In the genomic region with DNA sequence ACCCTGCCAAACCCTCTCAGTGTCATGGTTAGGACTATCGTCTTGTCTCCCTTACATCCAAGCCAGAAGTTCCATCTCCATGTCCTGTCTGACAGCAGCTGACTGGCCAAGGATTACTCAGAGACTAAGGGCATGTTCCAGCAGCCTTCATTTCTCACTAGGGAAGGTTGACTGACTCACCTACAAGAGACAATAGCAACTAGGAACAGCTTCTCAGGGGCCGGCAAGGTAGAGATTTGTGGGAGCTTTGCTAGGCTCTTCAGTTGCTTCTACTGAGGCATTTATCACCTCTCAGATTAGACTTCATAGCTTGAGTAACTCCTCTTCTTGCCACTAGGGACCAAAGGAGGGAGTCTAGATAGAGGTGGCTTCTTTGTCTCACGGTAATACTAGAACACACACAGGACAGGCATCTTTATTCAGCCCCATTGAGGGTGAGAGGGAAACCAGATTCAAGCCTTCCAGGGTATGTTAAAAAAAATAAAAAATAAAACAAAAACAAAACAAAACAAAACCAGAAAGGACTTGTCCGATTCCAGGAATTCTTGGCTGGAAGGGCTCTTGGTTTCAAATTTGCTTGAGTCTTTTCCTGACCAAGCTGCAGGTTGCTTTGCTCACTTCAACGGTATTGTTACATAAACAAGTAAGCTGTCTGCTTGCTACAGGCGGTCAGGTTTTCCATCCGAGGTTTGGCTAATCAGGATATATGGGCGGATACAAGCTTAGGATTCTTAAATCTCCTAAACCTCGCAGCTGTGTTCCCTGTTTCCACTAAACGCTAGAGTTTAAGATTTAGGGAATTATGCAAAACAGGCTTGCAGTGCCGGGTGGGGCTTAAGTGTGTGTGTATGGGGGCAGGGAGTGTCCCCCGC, we compare ENCODE assay signal across 8 mouse cellular contexts. TPM values are rescaled to one million over a fixed set of nuclear protein-coding genes. Genes with fewer than 3 reads are reported as not detected.
DNase-seq lines count a peak whose midpoint lies in the region; ATAC-seq and TF ChIP-seq lines count a peak whose summit lies in the region.

No protein-coding gene starts in this region.

- 21% methylated on average over 12 of the region's 12 CpGs for WGBS in hindbrain, embryonic 15.5 days
- WGBS in liver, postnatal 0 days (ENCODE audit: insufficient replicate concordance): 21% methylated on average over 12 of the region's 12 CpGs
- 18% methylated on average over 12 of the region's 12 CpGs for WGBS in stomach, postnatal 0 days

- H3K4me2 ChIP-seq in hindbrain, embryonic 15.5 days: peak overlapping the region; percentile 96
- peak overlapping the region; percentile 92 for H3K4me2 ChIP-seq in liver, postnatal 0 days (ENCODE audit: low read depth, low read length)
- peak overlapping the region; percentile 44 for H3K4me2 ChIP-seq in stomach, postnatal 0 days (replicated peaks; ENCODE audit: low read depth)

- no peak for ATAC-seq in hindbrain, embryonic 15.5 days (ENCODE audit: low FRiP score, low read depth)
- no peak; the same call in 1 of the 2 replicates for ATAC-seq in liver, postnatal 0 days
- peak; percentile 6; the same call in 1 of the 2 replicates for ATAC-seq in stomach, postnatal 0 days (ENCODE audit: low FRiP score, low TSS enrichment)

- DNase-seq in layer of hippocampus, adult 2 months (ENCODE audit: low spot score in 2 of 2): no peak
- DNase-seq in layer of hippocampus, postnatal 36 days: no peak
- no peak for DNase-seq in liver, postnatal 0 days
- DNase-seq in stomach, postnatal 0 days (ENCODE audit: low spot score): no peak
- no peak for DNase-seq in cerebellum, postnatal 4 days (ENCODE audit: low spot score in 2 of 2)
- no peak for DNase-seq in right cerebral cortex, adult 2 months (ENCODE audit: low spot score in 2 of 2)

- peaks cover 3% of the 10 kb centered on the region; the same call in 1 of the 2 replicates for H3K4me1 ChIP-seq in cortical plate, adult 2 months (ENCODE audit: control insufficient read depth, insufficient read depth, low read length)
- H3K4me1 ChIP-seq in hindbrain, embryonic 15.5 days (replicated peaks): peaks cover 44% of the 10 kb centered on the region
- H3K4me1 ChIP-seq in liver, postnatal 0 days (ENCODE audit: insufficient read depth): peaks cover 33% of the 10 kb centered on the region
- H3K4me1 ChIP-seq in stomach, postnatal 0 days (replicated peaks; ENCODE audit: control insufficient read depth, insufficient read depth): peaks cover 8% of the 10 kb centered on the region; the same call in 1 of the 2 replicates

- peak overlapping the region; percentile 93 for H3K27ac ChIP-seq in layer of hippocampus, adult 2 months
- no peak overlapping the region for H3K27ac ChIP-seq in cortical plate, adult 2 months (ENCODE audit: insufficient read depth, low read length)
- H3K27ac ChIP-seq in hindbrain, embryonic 15.5 days (replicated peaks): peak overlapping the region; percentile 57
- peak overlapping the region; percentile 61 for H3K27ac ChIP-seq in liver, postnatal 0 days (ENCODE audit: low read depth)
- peak overlapping the region; percentile 75 for H3K27ac ChIP-seq in stomach, postnatal 0 days (replicated peaks)

- H3K9me3 ChIP-seq in hindbrain, embryonic 15.5 days: no peaks in the 10 kb centered on the region
- H3K9me3 ChIP-seq in liver, postnatal 0 days (ENCODE audit: low read length): no peaks in the 10 kb centered on the region
- H3K9me3 ChIP-seq in stomach, postnatal 0 days (ENCODE audit: control insufficient read depth, low read length): no peaks in the 10 kb centered on the region

- peaks cover 20% of the 10 kb centered on the region for H3K27me3 ChIP-seq in hindbrain, embryonic 15.5 days
- H3K27me3 ChIP-seq in liver, postnatal 0 days (ENCODE audit: insufficient read depth, low read length): peaks cover 39% of the 10 kb centered on the region
- H3K27me3 ChIP-seq in stomach, postnatal 0 days (ENCODE audit: control insufficient read depth, insufficient read depth, low read length): no peaks in the 10 kb centered on the region

- TF ChIP-seq CTCF in layer of hippocampus, adult 2 months (conservative IDR thresholded peaks at IDR 0.05): peak; percentile 72
- peak; percentile 20; the same call in 1 of the 2 replicates for TF ChIP-seq CTCF in cortical plate, adult 2 months (IDR thresholded peaks at IDR 0.05; ENCODE audit: extremely low read depth, insufficient read depth, low read length)
- peak; percentile 46 for TF ChIP-seq CTCF in liver, postnatal 0 days (IDR thresholded peaks at IDR 0.05; ENCODE audit: low read depth)
- TF ChIP-seq CTCF in stomach, postnatal 0 days (IDR thresholded peaks at IDR 0.05; ENCODE audit: low read depth): peak; percentile 65

- peak overlapping the region; percentile 76; the same call in 1 of the 2 replicates for H3K4me3 ChIP-seq in layer of hippocampus, adult 2 months
- H3K4me3 ChIP-seq in cortical plate, adult 2 months (ENCODE audit: insufficient read depth, low read length): peak overlapping the region; percentile 17
- no peak overlapping the region for H3K4me3 ChIP-seq in hindbrain, embryonic 15.5 days
- H3K4me3 ChIP-seq in liver, postnatal 0 days (ENCODE audit: low read depth, low read length): 0 out of 2 replicates have a peak overlapping the region, but pooled peaks have one; percentile 9
- H3K4me3 ChIP-seq in stomach, postnatal 0 days (ENCODE audit: low read depth, low read length): peak overlapping the region; percentile 12; the same call in 1 of the 2 replicates

- TF ChIP-seq POLR2A in cortical plate, adult 2 months (IDR thresholded peaks at IDR 0.05; ENCODE audit: extremely low read depth, insufficient read depth, low read length): no peak

- no peak for TF ChIP-seq EP300 in liver, postnatal 0 days (IDR thresholded peaks at IDR 0.05; ENCODE audit: low read depth)
- TF ChIP-seq EP300 in stomach, postnatal 0 days (optimal IDR thresholded peaks at IDR 0.05): no peak

- H3K36me3 ChIP-seq in hindbrain, embryonic 15.5 days: no peaks in the 10 kb centered on the region
- peaks cover 3% of the 10 kb centered on the region; the same call in 1 of the 2 replicates for H3K36me3 ChIP-seq in liver, postnatal 0 days (replicated peaks; ENCODE audit: insufficient read depth, low read length)
- H3K36me3 ChIP-seq in stomach, postnatal 0 days (ENCODE audit: control insufficient read depth, insufficient read depth, low read length): no peaks in the 10 kb centered on the region; the same call in 1 of the 2 replicates

- no peak overlapping the region for H3K9ac ChIP-seq in hindbrain, embryonic 15.5 days
- no peak overlapping the region; the same call in 1 of the 2 replicates for H3K9ac ChIP-seq in liver, postnatal 0 days (replicated peaks)
- no peak overlapping the region for H3K9ac ChIP-seq in stomach, postnatal 0 days (ENCODE audit: low read length)

RNA-seq across cellular contexts. Expression of a gene that starts 1.3 kb away (rescaled TPM):
- total RNA-seq in layer of hippocampus, adult 2 months (2021): 10 to 100 TPM; 26.3 to 28.3 TPM
- 10 to 100 TPM; 24.2 to 25.2 TPM for total RNA-seq in layer of hippocampus, postnatal 36 days (2021)
- polyA plus RNA-seq in cortical plate, adult 2 months (2012; rRNA removed): 8.0 and 8.1 TPM in 2 replicates
- polyA plus RNA-seq in hindbrain, embryonic 15.5 days (2015; fragmentation: Nextera tagmentation; extraction: Ambion mirVana): 3.5 and 3.7 TPM in 2 replicates
- polyA plus RNA-seq in liver, postnatal 0 days (2015; fragmentation: Nextera tagmentation; extraction: Ambion mirVana): 1.3 and 1.4 TPM in 2 replicates
- 3.7 and 4.0 TPM in 2 replicates for polyA plus RNA-seq in stomach, postnatal 0 days (2015; fragmentation: Nextera tagmentation; extraction: Ambion mirVana)

Comparison
In these comparisons a context has a peak if more than half of its experiments do, and no peak if none do; other contexts are left out.
1. CTCF ChIP-seq: peak in every context shown above with its lines; median percentile 72 in layer of hippocampus, adult 2 months; 65 in stomach, postnatal 0 days; 46 in liver, postnatal 0 days; 20 in cortical plate, adult 2 months.
2. H3K4me2 ChIP-seq: peak in every context shown above with its lines; median percentile 96 in hindbrain, embryonic 15.5 days; 92 in liver, postnatal 0 days; 44 in stomach, postnatal 0 days.